Mouse (Mus musculus): Measurements from ENCODE around the gene Tex12.

The Tex12 gene

DNA sequence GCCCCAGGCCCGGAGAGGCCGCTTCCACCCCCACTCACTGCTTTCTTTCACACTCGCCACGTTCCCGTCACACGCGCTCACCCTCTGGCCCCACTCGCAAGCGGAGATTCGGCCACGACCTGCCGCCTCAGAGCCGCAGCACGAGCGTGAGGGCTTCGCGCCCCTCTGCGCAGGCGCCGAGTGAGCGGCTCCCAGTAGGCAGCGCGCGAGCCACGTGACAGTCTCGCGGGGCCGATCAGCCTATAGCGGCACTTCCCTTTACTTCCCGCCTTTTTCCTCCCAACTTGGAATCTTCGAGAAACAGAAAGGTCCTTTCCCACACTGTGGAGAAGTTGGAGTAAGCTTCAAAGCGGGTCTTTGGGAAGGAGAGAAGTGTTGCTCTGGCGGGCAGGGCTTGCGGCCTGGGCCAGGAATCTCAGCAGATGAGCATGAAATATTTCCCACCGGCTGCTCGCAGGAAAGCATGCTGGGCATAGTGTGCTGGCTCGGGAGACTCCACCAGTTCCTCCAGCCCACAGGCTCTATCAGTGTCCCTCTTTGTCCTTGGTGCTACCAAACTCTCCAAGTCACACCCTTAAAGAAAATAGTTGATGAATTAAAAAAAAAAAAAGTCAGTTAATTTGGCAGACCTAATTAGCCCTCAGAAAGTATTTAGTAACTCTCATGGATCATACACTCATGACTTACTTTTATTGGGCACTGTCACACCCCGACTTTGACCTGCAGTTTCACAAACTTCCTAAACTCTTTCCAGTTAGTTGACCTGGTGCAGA is at the start of gene Tex12:
TSS of gene Tex12 (minus strand) at position 181 of the 773 bp plus-strand sequence.
- no peak for DNase-seq (ENCODE audit: low spot score)

DNA sequence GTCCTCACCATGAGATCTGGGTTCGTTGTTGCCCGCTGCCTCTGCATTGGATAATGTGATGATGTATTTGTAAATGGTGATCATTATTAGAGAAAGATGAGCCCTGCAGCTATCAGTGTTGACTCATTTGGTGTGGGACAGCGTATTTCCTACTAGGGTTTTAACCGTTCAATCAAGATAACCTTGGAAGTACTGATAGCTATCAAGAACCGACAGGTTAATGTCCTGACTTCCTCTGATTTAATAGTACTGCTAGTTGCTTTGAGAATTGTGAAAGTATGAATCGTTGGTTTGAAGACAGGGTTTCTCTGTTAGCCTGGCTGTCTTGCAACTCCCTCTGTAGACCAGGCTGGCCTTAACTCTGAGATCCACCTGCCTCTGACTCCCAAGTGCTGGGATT is 43.2 kb upstream of the Tex12 start:
- no peak for DNase-seq (ENCODE audit: low spot score)

DNA sequence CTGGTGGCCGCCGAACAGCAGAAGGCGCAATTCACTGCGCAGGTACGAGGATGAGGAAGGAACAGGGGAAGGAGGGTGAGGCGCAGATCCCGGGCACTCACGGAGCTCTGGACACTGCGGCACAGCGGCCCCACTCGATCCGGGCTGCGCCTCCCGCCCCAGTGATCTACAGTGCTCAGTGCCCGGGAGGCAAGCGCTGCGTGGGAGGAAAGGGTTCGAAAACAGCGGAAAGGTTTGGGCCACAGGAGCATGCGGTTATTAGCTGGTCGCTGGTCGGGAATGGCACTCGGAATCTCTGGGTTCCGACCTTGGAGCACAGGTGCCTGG is 42.8 kb upstream of the Tex12 start:
- no peak for DNase-seq (ENCODE audit: low spot score)

DNA sequence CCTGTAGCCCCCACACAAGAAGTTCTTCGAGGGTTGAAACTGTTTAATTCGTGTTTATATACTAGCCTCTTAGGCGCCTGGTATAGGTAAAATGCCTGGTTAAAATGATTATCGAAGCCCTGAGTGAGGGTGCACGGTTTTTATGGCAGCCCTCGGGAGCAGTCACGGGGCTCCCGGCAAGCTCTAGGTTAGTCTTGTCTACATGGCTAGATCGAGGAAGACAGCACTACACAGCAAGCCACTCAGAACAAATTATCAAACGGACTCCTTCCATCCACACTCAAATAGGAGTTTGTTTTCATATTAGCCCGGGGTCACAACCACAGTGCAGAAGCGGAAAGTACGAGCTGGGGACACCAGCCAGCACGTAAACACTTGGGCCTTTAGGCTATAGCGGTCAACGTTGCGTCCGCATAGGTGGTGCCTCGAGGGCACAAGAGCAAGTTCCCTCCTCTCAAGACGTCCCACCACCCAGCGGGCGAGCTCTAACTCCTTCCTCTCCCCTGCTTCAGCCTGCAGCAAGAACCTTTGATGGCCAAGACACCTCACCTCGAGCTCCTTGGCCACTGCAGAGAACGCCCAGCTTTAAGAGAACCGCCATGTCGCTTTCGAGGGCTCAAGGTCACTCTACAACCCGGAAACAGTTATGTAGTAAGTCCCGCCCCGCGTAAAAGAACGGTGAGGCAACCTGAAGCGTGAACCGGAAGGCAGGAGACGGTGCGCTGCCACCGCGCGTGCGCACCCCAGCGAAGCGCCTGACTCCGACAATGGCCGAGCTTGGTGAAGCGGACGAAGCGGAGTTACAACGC is 42.3 kb upstream of the Tex12 start, which contains the start of the genes Sdhd and Timm8b:
TSS of gene Sdhd (minus strand) at position 624 of the 809 bp plus-strand sequence.
TSS of gene Timm8b (plus strand) at position 722 of the 809 bp plus-strand sequence.
- DNase-seq (ENCODE audit: low spot score), result peak; percentile 96

DNA sequence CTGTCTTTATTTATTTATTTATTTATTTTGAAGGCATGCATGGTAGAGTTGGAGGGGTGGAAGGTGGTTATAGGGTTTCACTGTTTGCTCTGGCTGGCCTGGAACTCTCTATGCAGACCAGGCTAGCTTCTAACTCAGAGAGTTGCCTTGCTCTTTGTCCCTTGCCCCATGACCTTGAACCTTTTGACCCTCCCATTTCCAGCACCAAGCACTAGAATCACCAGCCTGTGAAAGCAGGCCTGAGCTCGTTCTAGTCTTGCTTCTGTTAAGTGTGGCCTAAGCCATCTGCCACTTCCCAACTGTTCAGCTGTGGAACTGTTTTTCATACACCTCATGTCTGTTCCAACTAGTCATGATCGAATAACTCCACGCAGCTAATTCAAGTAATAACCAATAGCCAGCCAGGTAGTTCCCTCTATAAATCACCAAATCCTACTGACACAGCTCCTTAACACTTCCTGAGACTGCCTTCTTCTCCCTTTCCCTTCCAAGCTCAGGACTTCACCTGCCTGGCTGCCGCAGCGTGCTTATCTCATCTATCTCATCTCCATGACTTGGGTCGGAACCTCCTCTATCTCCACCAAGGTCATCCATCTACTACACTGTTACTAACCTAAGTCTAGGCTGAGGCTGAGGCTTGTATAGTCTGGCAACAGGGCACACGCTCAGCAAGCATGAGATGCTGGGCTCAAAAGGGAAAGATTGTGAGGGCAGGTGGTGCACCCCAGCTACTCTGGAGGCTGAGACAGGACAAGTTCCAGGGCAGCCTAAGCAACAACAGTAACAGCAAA is 41.1 kb upstream of the Tex12 start:
- no peak for DNase-seq (ENCODE audit: low spot score)

DNA sequence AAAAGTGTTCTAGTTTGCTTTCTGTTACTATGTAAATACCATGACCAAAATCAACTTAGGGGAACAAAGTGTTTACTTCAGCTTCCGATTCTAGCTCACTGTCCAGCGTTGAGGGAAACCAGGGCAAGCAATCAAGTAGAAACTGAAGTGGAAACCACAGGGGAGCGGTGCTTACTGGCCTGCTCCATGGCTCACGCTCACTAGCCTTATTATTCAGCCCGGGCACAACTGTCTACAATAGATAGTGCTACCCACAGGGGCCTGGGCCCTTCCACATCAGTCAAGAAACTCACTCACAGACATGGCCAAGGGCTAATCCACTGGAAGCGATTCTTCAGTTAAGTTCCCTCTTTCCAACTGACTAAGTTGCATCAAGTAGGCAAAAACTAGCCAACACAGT is 40.4 kb upstream of the Tex12 start:
- no peak for DNase-seq (ENCODE audit: low spot score)

DNA sequence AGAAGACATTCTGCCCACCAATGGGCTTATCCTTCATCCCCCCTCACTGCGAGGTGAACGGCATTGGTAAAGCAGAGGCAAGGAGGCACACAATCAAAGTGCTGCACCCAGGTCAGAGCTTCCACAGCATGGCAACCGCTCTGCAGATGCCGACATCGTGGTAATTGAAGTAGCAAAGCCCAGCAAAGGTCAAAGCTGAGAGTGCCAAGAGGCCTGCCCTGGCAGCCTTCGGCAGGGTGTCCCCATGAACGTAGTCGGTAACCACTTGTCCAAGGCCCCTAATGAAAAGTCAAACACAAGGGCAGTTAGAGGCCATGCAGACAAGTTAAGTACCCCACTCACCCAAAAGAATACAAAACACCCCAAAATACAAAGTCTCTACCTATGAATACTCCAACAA is 35.8 kb upstream of the Tex12 start:
- no peak for DNase-seq (ENCODE audit: low spot score)

DNA sequence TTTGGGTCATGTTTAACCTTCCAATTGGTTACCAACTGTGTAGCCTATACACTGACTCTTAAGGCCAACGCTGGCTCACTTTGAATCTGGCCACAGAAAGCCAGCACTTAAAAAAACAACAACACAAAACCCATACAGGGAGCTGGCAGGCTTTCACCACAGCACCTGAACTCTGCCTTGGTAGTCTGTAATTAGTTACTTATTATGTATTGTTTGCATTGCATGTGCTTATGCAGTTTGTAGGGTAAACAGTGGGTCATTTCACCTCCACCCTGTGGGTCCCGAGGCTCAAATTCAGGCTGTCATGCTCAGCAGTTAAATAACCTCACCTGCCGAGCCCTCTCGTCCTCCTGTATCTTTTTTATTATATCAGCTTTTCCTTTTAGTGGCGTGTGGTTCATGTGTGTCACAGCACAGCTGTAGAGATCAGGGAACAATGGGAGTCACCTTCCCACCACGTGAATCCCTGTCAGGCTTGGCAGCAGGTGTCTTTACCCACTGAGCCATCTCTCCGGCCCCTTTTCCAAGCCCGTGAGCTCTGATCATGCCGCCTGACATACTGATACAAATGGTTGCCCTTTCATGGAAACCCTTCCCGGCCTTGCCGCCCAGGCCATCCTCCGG is 33.8 kb upstream of the Tex12 start:
- no peak for DNase-seq (ENCODE audit: low spot score)

DNA sequence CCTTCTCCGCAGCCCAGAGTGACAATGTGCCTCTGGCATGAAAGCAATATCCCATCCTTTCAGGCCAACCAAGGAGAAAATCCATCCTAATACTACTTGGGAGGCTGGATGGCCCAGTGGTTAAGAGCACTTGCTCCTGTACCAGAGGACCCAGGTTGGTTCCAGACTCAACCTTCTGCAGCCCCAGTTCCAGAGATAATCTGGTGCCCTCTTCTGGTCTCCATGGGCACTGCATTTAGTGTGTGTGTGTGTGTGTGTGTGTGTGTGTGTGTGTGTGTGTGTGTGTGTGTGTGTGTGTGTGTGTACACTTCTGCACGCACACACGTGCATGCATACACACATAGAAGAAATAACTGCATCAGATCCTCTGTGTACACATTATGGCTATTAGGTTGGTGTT is 32.4 kb upstream of the Tex12 start:
- DNase-seq (ENCODE audit: low spot score), result peak; percentile 47

DNA sequence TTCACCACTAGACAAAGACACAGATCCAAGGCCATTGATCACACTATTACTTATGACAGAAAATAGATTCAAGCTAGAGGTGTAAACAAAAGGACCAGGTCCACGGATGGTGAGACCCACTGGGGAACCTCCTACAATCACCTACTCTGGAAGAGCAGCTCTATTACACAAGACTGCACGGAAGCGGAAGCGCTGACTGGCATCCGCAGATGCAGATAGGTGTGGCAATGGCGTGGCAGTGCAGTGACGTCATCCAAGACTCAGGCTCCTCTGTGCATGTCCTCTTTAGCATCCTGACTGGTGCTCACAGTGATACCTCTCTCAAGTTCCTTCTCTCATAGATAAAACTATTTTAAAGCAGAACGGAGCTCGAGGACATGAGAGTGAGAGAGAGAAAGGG is 31.8 kb upstream of the Tex12 start:
- DNase-seq (ENCODE audit: low spot score), result no peak

DNA sequence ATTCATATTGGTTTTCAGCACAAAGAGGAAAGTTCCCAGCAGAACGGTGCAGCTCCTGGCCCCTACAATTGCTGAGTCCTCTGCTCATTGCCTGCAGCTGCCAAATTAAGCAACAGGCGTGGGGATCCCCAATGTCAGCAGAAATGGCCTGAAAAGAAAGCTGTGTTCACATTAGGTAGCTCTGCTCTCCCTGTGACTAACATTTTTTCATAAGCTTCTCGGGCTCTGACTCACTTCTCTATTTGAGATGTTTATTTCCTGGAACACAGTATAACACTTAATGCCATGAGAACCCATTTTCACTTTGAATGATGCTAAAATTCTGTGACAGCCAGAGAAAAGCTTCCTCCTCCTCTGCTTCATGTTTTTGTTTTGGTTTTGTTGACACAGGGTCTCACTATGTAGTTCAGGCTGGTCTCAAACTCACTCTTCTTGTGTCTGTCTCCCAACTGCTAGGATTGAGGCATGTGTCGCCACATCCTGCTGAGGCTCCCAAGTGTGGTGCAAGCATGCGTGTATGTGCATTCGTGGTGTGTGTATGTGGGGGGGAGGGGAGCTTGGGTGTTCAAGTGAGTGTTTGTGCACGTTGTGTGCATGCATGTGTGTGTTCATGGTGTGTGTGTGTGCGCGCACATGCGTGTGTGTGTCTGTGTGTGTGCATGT is 29.9 kb upstream of the Tex12 start:
- DNase-seq (ENCODE audit: low spot score), result peak; percentile 44

DNA sequence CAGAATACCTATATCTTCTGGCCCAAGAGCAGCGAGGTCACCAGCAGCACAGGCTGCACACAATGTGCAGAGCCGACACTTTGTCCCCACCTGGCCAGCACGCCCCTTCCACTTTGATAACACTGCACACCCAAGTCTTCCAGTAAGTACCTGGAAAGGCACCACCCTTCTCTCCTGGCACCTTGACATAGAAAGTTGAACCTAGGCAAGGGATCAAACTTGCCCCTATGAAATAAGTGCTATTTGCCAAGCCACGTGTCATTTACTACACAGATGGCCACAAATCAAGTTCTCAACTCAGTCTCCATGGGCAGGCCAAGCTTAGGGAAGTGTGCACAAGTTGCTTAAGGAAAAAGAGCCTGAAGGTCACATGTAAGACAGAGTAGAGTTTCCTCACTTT is 25.8 kb upstream of the Tex12 start:
- peak; percentile 25 for DNase-seq (ENCODE audit: low spot score)

DNA sequence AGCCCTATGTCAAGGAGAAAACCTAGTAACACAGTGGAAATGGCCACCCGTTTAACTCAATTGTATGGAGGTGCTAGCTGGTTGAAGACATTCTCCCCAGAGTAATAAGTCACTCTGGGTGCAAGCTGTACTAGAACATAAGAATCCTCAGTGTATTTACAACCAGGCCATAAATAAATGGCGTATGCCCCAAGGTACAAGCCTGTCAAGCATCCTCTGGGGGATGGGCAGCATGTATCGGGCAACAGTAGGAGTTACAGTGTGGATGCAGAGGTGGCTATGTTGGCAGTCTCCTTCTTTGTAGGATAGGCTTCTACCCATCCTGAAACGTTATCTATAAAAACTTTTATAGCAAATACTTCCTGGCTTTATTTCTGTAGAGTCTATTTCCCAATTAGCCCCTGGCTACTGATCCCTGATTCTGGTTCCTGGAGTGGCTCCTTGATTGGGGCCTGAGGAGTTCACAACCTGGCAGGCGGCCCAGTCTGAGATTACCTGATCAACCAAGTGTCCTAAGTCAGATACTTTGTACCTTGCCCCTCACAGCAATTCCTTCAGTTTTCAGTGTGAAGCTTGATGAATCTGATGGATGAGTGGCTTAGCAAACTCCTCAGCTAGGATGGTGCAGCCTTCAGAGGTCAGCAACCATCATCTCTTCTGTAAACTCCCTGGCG is 24.2 kb upstream of the Tex12 start:
- no peak for DNase-seq (ENCODE audit: low spot score)

DNA sequence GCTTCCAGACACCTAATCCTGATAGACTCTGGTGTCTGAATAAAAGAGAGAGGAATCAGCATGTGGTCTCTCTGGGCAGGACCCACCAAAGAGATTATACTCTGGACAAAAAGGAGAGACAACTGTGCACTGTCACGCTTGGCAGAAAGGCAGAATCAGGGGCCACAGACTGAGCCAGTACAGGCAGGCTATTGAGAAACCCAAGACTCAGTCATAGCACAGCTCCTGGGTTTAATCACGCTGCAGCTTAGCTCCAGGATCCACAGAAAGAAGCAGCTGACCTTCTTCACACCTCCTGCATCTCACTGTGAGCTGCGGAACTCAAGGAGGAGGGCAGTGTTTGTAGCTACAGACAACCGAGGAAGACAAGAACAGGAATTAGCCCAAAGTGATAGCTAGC is 19.2 kb upstream of the Tex12 start:
- no peak for DNase-seq (ENCODE audit: low spot score)

DNA sequence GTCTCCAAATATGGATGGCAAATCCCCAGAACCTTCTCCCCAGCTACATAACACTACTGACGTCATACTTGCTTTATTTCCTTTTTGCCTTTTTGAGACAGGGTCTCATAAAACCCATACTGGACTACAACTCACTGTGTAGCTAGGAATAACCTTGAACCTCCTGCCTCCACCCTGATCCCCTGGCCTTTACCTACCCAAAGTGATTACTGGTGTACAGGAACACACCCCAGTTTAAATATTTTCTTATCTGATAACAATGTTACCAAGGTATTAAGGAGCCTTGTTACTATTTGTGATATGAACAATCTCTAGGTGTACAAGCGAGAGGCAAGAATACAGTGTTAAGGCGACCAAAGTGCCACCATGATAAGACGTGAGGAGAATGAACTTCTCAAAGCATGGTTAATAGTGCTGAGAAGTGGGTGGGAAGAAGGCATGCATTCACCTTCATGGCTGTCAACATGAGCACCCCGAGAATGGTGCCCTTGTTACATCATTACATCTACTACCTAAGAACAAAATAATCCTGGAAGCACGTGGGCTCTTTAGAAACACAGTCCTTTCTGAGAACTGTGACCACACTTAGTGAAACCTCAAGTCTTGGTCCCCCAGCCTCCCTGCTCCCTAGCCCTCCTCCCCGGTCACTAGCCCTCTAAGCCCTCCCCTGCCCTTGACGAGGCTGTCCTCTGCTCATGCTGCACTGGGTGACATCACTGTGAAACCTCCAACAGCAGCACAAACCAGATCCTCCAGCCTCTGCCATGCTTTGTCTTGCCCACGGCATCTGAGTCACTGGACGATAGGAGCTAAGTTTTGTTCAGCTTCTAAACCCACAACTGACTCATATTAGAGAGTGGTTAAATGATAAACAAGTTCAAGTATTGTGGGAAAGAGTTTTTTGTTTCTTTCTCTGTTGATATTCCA is 8.7 kb upstream of the Tex12 start:
- no peak for DNase-seq (ENCODE audit: low spot score)

DNA sequence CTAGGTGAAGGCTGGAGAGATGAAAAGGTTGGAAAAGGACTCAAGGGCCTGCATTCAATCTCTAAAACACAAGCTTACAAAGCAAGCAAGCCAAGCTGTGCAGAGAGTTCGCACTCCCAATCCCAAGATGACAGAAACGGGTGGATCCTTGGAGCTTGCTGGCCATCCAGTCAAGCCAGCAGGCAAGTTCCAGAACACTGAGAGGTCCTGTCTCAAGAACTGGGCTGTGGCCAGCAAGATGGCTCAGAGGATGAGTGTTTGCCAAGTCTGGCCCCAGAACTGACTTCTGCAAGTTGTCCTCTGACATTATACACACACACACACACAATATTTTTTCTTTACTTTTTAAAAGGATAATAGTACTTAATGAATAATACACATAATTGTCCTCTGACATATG is 6.8 kb upstream of the Tex12 start:
- DNase-seq (ENCODE audit: low spot score), result peak; percentile 51

DNA sequence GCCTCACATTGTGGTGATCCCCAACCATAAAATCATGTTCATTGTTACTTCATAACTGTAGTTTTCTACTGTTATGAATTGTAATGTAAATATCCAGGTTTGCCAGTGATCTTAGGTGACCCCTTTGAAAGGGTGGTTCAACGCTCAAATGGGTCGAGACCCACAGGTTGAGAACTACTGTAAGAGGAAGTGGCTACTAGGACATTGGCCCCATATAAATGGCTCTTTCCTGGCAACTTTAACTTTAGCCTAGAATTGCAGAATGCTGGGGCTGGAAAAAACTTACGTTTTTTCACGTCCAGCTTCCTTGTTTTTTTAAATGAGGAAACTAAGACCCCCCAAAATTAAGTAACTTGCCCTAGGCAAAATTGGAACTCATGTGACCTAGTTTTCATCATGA is 6.2 kb upstream of the Tex12 start:
- no peak for DNase-seq (ENCODE audit: low spot score)

DNA sequence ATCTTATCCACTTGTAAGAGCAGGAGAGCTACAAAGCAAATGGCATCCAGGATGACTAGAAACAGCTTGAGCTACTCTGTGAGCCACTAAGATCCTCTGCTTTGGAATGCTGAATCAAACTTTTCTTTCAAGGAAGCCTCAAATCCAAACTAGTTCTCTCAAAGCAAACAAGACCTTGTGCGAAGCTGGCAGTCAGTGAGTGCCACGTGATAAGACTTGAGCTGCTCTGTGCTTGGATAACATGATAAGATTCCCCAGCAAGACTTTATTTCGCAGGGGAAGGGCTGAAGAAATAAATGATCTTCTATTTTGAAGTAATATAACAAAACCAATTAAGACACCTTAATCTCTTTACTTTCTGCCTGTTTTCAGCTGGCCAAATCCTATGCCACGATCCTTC is 4.8 kb upstream of the Tex12 start:
- no peak for DNase-seq (ENCODE audit: low spot score)

DNA sequence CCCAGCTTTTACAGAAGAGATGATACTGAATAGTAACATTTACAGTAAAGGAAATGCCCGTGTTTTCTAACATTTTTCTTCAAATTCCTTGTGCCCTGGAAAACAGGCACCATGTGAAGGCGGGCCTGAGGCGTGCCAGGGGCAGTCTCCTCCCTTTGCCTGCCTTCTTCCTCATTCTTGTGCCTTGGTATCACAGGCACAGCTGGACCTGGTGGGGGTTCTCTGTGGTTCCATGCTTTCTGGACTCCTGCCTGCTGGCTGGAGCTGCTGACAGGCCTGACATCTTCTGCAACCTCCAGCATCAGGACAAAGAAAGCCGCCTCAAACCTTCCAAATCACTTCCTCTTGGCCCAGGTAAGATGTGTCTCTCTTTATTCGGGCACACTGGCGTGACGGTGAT is 4.0 kb upstream of the Tex12 start:
- no peak for DNase-seq (ENCODE audit: low spot score)

DNA sequence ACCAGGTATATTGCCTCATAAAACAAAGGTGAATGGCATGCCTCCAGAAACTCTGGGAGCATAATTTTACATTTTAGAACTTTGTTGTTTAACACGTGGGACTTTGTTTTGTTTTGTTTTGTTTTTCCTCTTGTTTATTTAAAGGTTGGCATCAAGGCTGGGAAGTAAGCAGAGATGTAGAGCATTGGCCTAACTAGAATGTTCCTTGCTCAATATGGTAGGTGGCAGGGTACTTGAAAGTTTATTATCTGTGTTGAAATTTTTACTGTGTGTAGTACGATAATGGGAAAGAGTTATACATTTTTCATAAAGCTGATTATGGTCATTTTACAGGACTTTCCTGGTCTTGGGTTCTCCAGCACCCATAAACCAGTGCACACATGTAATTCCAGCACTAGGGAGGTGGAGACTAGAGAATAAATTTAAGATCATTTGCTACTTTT is 814 bp upstream of the Tex12 start:
- DNase-seq (ENCODE audit: low spot score), result no peak
